Mouse (Mus musculus) heart, adult 2 months (tissue): ENCODE measurements around the gene Ccnyl1. TPM values are rescaled to one million over a fixed set of nuclear protein-coding genes. Genes with fewer than 3 reads are reported as not detected.

Experiments
- DNase-seq, 2 experiments: peaks; one replicate each; pipeline ENCODE4 v3.0.0; 2021
- H3K27ac ChIP-seq: fragments of 200-600 bp; 2 replicates; pipeline ENCODE4 v1.8.1; 2022
- H3K27me3 ChIP-seq: fragments of 200-500 bp; 2 replicates; pipeline ENCODE4 v1.6.1; 2012; ENCODE audit warnings: mild to moderate bottlenecking, low read length, inconsistent platforms, mixed read lengths; ENCODE audit not compliant: control insufficient read depth, insufficient read depth
- H3K36me3 ChIP-seq: fragments of 200-500 bp; 2 replicates; pipeline ENCODE4 v1.6.1; 2012; ENCODE audit warnings: low read length, inconsistent platforms; ENCODE audit not compliant: control insufficient read depth, insufficient read depth
- H3K4me1 ChIP-seq: fragments of 200-500 bp; 2 replicates; pipeline ENCODE4 v1.6.1; 2011; ENCODE audit warnings: low read length; ENCODE audit not compliant: control insufficient read depth, insufficient read depth
- H3K4me3 ChIP-seq: fragments of 200-600 bp; 2 replicates; pipeline ENCODE4 v1.8.1; 2022
- H3K79me2 ChIP-seq: fragments of 200-500 bp; replicated peaks from 2 replicates; pipeline ENCODE4 v1.6.1; 2012; ENCODE audit warnings: mild to moderate bottlenecking, inconsistent platforms, low read length, moderate library complexity, mixed read lengths; ENCODE audit not compliant: control insufficient read depth, insufficient read depth
- H3K9ac ChIP-seq: fragments of 200-500 bp; 2 replicates; pipeline ENCODE4 v1.6.1; 2012; ENCODE audit warnings: low read depth, mild to moderate bottlenecking, control low read depth, inconsistent platforms, low read length, mixed read lengths
- CTCF ChIP-seq: fragments of 200-600 bp; IDR thresholded peaks from 2 replicates; pipeline ENCODE4 v1.8.1; 2022; ENCODE audit warnings: antibody characterized with exemption, mild to moderate bottlenecking, moderate library complexity
- EP300 ChIP-seq: fragments of 200-500 bp; IDR thresholded peaks from 2 replicates; pipeline ENCODE4 v1.6.1; 2011; ENCODE audit warnings: low read depth, low read length, control low read depth; ENCODE audit not compliant: insufficient read depth
- POLR2A ChIP-seq: fragments of 200-500 bp; IDR thresholded peaks from 2 replicates; pipeline ENCODE4 v1.6.1; 2011; ENCODE audit warnings: mild to moderate bottlenecking, low read depth, low read length, control low read depth; ENCODE audit not compliant: insufficient read depth
- WGBS: fragments of 180-500 bp; shearing (Covaris S2); methylation state at CpG from one replicate; pipeline ENCODE4 v1.1.7; 2018; 5-methylcytosine and 5-hydroxymethylcytosine counted together
- intact Hi-C: fragments of 180-260 bp; cut with DNase I; formaldehyde crosslinking; loops from one replicate; pipeline ENCODE4 v1.15.1; 2025
- polyA plus RNA-seq: library from polyadenylated mRNA; depleted of rRNA; stranded (reverse); fragments of >200 nt; gene quantifications from 2 replicates; pipeline ENCODE4 v1.2.3, GENCODE M21; 2012
- total RNA-seq, 2 experiments: library from RNA; stranded (reverse); gene quantifications; 2 replicates each; pipeline ENCODE4 v1.2.3; 2021

Gene Ccnyl1
- total and polyA plus RNA-seq, 3 experiments = 12.5 to 18.6 (median 16.0) TPM

GRCm38 (mm10) chr1:64676060-64676839 lies 14.0 kb upstream of the Ccnyl1 start:
- WGBS = 63% methylated on average over 6 of the region's 6 CpGs
- Histone ChIP-seq H3K9ac (no peak overlapping the region), H3K27ac (no peak overlapping the region), H3K79me2 (no peaks in the 10 kb centered on the region), H3K4me3 (no peak overlapping the region), H3K27me3 (no peaks in the 10 kb centered on the region), H3K36me3 (no peaks in the 10 kb centered on the region), H3K4me1 (no peaks in the 10 kb centered on the region)
- no peak for DNase-seq
- TF ChIP-seq CTCF (no peak), POLR2A (no peak), EP300 (no peak)
- intact Hi-C loops = no loop called here

- TF ChIP-seq POLR2A (no peak), EP300 (no peak), CTCF (no peak)
- no peaks in the 10 kb centered on the region for H3K79me2 ChIP-seq
- no peaks in the 10 kb centered on the region for H3K27me3 ChIP-seq
- intact Hi-C loops = no loop called here
- no peak overlapping the region for H3K9ac ChIP-seq
- H3K4me1 ChIP-seq = no peaks in the 10 kb centered on the region
- DNase-seq = no peak
- H3K4me3 ChIP-seq = no peak overlapping the region
- H3K27ac ChIP-seq = no peak overlapping the region
- H3K36me3 ChIP-seq = no peaks in the 10 kb centered on the region
- WGBS = 73% methylated on average over 3 of the region's 3 CpGs
Measured at GRCm38 (mm10) chr1:64681499-64681898, 8.8 kb upstream of the Ccnyl1 start.

- WGBS = 92% methylated on average over 3 of the region's 3 CpGs
- Histone ChIP-seq H3K4me1 (no peaks in the 10 kb centered on the region), H3K79me2 (no peaks in the 10 kb centered on the region), H3K4me3 (no peak overlapping the region), H3K9ac (no peak overlapping the region), H3K27me3 (no peaks in the 10 kb centered on the region), H3K36me3 (no peaks in the 10 kb centered on the region), H3K27ac (no peak overlapping the region)
- intact Hi-C loops = no loop called here
- no peak for DNase-seq
- TF ChIP-seq EP300 = no peak
- no peak for TF ChIP-seq CTCF
- no peak for TF ChIP-seq POLR2A
Measured at GRCm38 (mm10) chr1:64683039-64683438, 7.2 kb upstream of the Ccnyl1 start.

- H3K4me1 ChIP-seq = no peaks in the 10 kb centered on the region
- no peak overlapping the region for H3K9ac ChIP-seq
- no peak overlapping the region for H3K27ac ChIP-seq
- H3K79me2 ChIP-seq = no peaks in the 10 kb centered on the region
- TF ChIP-seq EP300 (no peak), CTCF (no peak), POLR2A (no peak)
- intact Hi-C loops = no loop called here
- DNase-seq = no peak
- no peak overlapping the region for H3K4me3 ChIP-seq
- no peaks in the 10 kb centered on the region for H3K36me3 ChIP-seq
- WGBS = 88% methylated on average over 2 of the region's 2 CpGs
- H3K27me3 ChIP-seq = no peaks in the 10 kb centered on the region
Measured at GRCm38 (mm10) chr1:64684440-64684839, 5.8 kb upstream of the Ccnyl1 start.

- Histone ChIP-seq H3K27me3 (no peaks in the 10 kb centered on the region), H3K36me3 (peaks cover 4% of the 10 kb centered on the region), H3K79me2 (no peaks in the 10 kb centered on the region; the same call in 1 of the 2 replicates), H3K27ac (no peak overlapping the region), H3K9ac (no peak overlapping the region), H3K4me3 (no peak overlapping the region), H3K4me1 (no peaks in the 10 kb centered on the region; the same call in 1 of the 2 replicates)
- TF ChIP-seq CTCF = no peak
- no peak for TF ChIP-seq POLR2A
- TF ChIP-seq EP300 = no peak
- no peak for DNase-seq
- 70% methylated on average over 4 of the region's 4 CpGs for WGBS
- intact Hi-C loops = loop anchor here (5.0 kb wide), 1 partner anchor 636 kb away; no protein-coding TSS in a partner anchor
Measured at GRCm38 (mm10) chr1:64688046-64688445, 2.2 kb upstream of the Ccnyl1 start.

GRCm38 (mm10) chr1:64689561-64690212 lies 568 bp upstream of the Ccnyl1 start:
- H3K27ac ChIP-seq = no peak overlapping the region
- no peak for TF ChIP-seq CTCF
- no peak for TF ChIP-seq EP300
- no peak for TF ChIP-seq POLR2A

More at GRCm38 (mm10) chr1:64689561-64690212, 568 bp upstream of the Ccnyl1 start:
- H3K27me3 ChIP-seq = no peaks in the 10 kb centered on the region
- no peak overlapping the region for H3K9ac ChIP-seq
- peaks cover 7% of the 10 kb centered on the region for H3K36me3 ChIP-seq
- DNase-seq = no peak
- H3K79me2 ChIP-seq = peaks cover 2% of the 10 kb centered on the region; the same call in 1 of the 2 replicates
- peak overlapping the region; percentile 60 for H3K4me3 ChIP-seq
- 15% methylated on average over 9 of the region's 9 CpGs for WGBS
- peaks cover 5% of the 10 kb centered on the region for H3K4me1 ChIP-seq
- intact Hi-C loops = loop anchor here (1.0 to 5.0 kb wide), 6 partner anchors 15 to 637 kb away; partner anchors contain the start of genes Creb1, Fzd5 and Mettl21a
